Comparison of ENCODE assay signal across 8 mouse cellular contexts in the genomic region with DNA sequence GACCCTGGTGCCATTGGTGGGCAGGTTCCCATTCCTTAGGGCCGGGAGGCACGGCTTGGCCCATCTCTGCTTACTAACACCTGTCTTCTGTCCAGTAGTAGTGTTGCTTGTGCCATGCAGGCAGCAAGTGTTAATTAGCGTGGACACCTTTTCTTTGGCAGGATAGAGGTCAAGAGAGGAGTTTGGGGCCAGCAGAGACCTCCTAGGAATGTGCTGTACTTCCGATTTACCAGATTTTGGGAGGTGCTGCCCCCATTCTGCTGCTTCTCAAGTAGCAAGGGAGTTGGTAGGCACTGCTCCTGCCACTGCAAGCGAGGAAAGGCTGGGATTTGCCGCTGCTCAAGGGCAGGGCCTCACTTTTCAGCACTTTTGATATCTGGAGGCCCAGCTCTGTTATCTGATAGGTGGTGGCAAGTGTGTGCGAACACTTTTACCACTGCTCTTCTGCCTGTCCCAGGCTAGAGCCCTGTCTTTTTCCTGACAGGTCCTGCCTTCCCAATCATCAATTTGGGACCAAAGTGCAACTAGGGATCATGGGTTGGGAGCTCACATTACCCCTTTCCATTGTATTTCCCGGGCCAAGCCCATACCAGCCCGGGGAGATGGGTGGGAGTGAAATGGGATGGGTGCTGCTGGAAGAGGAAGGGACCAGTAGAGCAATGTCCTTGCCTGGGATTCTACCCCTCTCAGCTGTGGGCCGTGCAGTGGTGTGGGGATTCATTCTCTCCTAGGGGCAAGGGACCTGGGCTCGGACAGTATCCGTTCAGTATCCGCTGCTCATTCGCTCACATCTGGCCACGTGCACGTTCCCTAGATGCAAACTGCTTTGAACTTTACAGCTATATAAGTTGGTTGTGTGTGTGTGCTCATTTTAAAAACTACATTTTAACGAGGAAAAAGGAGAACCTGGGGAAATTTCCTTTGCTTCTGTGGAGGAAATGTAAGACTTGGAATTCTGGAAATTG. TPM values are rescaled to one million over a fixed set of nuclear protein-coding genes. Genes with fewer than 3 reads are reported as not detected.
DNase-seq lines count a peak whose midpoint lies in the region; ATAC-seq and TF ChIP-seq lines count a peak whose summit lies in the region.

No protein-coding gene starts in this region.

- H3K9ac ChIP-seq in embryonic facial prominence, embryonic 15.5 days = peak overlapping the region; percentile 26; the same call in 1 of the 2 replicates
- H3K9ac ChIP-seq in intestine, embryonic 16.5 days (ENCODE audit: low read depth, low read length) = peak overlapping the region; percentile 67

- H3K4me1 ChIP-seq in embryonic facial prominence, embryonic 15.5 days = peaks cover 29% of the 10 kb centered on the region
- peaks cover 34% of the 10 kb centered on the region for H3K4me1 ChIP-seq in intestine, embryonic 16.5 days (ENCODE audit: control insufficient read depth, insufficient read depth, low read length)

- no peak for ATAC-seq in embryonic facial prominence, embryonic 15.5 days (ENCODE audit: insufficient number of reproducible peaks, low FRiP score, low TSS enrichment, low read depth)
- no peak for ATAC-seq in intestine, embryonic 16.5 days
- ATAC-seq in frontal cortex, adult (ENCODE audit: low TSS enrichment) = no peak

- peak overlapping the region; percentile 84 for H3K4me3 ChIP-seq in embryonic facial prominence, embryonic 15.5 days (replicated peaks)
- H3K4me3 ChIP-seq in intestine, embryonic 16.5 days (ENCODE audit: low read length) = peak overlapping the region; percentile 86
- peak overlapping the region; percentile 77 for H3K4me3 ChIP-seq in myocyte

- H3K9me3 ChIP-seq in embryonic facial prominence, embryonic 15.5 days (replicated peaks) = no peaks in the 10 kb centered on the region
- no peaks in the 10 kb centered on the region for H3K9me3 ChIP-seq in intestine, embryonic 16.5 days (ENCODE audit: control insufficient read depth, low read length)

- DNase-seq in kidney, postnatal 10 days = peak; percentile 5
- no peak for DNase-seq in kidney, adult 11 months
- no peak for DNase-seq in thymus, adult 18-20 months
- no peak for DNase-seq in kidney, postnatal 36 days

- no peak overlapping the region for H3ac ChIP-seq in myocyte (ENCODE audit: control insufficient read depth, insufficient read length)

- peaks cover 7% of the 10 kb centered on the region for H3K79me2 ChIP-seq in myocyte (ENCODE audit: control insufficient read depth, insufficient read depth)

- peaks cover 56% of the 10 kb centered on the region for H3K36me3 ChIP-seq in embryonic facial prominence, embryonic 15.5 days
- peaks cover 20% of the 10 kb centered on the region; the same call in 1 of the 2 replicates for H3K36me3 ChIP-seq in intestine, embryonic 16.5 days (ENCODE audit: control insufficient read depth, insufficient read depth, low read length)
- no peaks in the 10 kb centered on the region for H3K36me3 ChIP-seq in myocyte (ENCODE audit: control insufficient read depth, insufficient read depth)

- 45% methylated on average over 17 of the region's 17 CpGs for WGBS in embryonic facial prominence, embryonic 15.5 days
- 44% methylated on average over 17 of the region's 17 CpGs for WGBS in intestine, embryonic 16.5 days

- H3K27ac ChIP-seq in embryonic facial prominence, embryonic 15.5 days (replicated peaks) = peak overlapping the region; percentile 80
- H3K27ac ChIP-seq in intestine, embryonic 16.5 days (ENCODE audit: low read length) = peak overlapping the region; percentile 87

- no peak for TF ChIP-seq POLR2A in myocyte (IDR thresholded peaks at IDR 0.05; ENCODE audit: insufficient read length, low read depth)

- no peaks in the 10 kb centered on the region for H3K27me3 ChIP-seq in embryonic facial prominence, embryonic 15.5 days
- H3K27me3 ChIP-seq in intestine, embryonic 16.5 days (replicated peaks; ENCODE audit: control insufficient read depth, insufficient read depth, low read length) = no peaks in the 10 kb centered on the region
- H3K27me3 ChIP-seq in myocyte (ENCODE audit: control insufficient read depth, insufficient read depth, insufficient read length) = no peaks in the 10 kb centered on the region

- peak overlapping the region; percentile 83 for H3K4me2 ChIP-seq in embryonic facial prominence, embryonic 15.5 days (replicated peaks)
- H3K4me2 ChIP-seq in intestine, embryonic 16.5 days (ENCODE audit: low read depth, low read length) = peak overlapping the region; percentile 84
- peak overlapping the region; percentile 88 for H3K4me2 ChIP-seq in myocyte (ENCODE audit: low read depth)

TF ChIP-seq in myocyte, 11 proteins besides CTCF, POLR2A, EP300 and RAD21:
- no peak for TF ChIP-seq USF1 (IDR thresholded peaks at IDR 0.05; ENCODE audit: low read depth)
- no peak for TF ChIP-seq TCF3 (IDR thresholded peaks at IDR 0.05; ENCODE audit: insufficient read length, low read depth)
- TF ChIP-seq MYOD1 (IDR thresholded peaks at IDR 0.05; ENCODE audit: control insufficient read depth in 1 of 3, insufficient read length in 2 of 3, low read depth in 2 of 3) = no peak
- no peak for TF ChIP-seq E2F4 (IDR thresholded peaks at IDR 0.05; ENCODE audit: insufficient read depth)
- no peak for TF ChIP-seq REST (IDR thresholded peaks at IDR 0.05; ENCODE audit: insufficient read depth, insufficient read length)
- no peak for TF ChIP-seq SRF (IDR thresholded peaks at IDR 0.05; ENCODE audit: control insufficient read depth, insufficient read length, low read depth)
- no peak for TF ChIP-seq CEBPB (IDR thresholded peaks at IDR 0.05; ENCODE audit: insufficient read depth, poor library complexity, severe bottlenecking)
- TF ChIP-seq TCF12 (IDR thresholded peaks at IDR 0.05; ENCODE audit: insufficient read depth, poor library complexity, severe bottlenecking) = no peak
- TF ChIP-seq POLR2AphosphoS2 (IDR thresholded peaks at IDR 0.05; ENCODE audit: insufficient read length, low read depth) = no peak
- no peak for TF ChIP-seq MAX (IDR thresholded peaks at IDR 0.05; ENCODE audit: low read depth)
- no peak for TF ChIP-seq MYOG (IDR thresholded peaks at IDR 0.05; ENCODE audit: control insufficient read depth in 1 of 3, insufficient read depth in 1 of 3, insufficient read length in 2 of 3, low read depth in 2 of 3)

RNA-seq across cellular contexts. Expression of a gene that starts 1.2 kb away (rescaled TPM):
- polyA plus RNA-seq in embryonic facial prominence, embryonic 15.5 days (2015; fragmentation: Nextera tagmentation; extraction: Ambion mirVana) = 38.4 and 40.5 TPM in 2 replicates
- polyA plus RNA-seq in intestine, embryonic 16.5 days (2015; fragmentation: Nextera tagmentation; extraction: Ambion mirVana) = 105 and 115 TPM in 2 replicates
- polyA plus RNA-seq in myocyte (2012; fragmentation: generic; extraction: Trizol) = 32.0 TPM

RNA-seq across cellular contexts. Expression of a gene that starts 5.1 kb away (rescaled TPM):
- polyA plus RNA-seq in embryonic facial prominence, embryonic 15.5 days (2015; fragmentation: Nextera tagmentation; extraction: Ambion mirVana) = 4.0 and 5.0 TPM in 2 replicates
- 3.2 and 4.2 TPM in 2 replicates for polyA plus RNA-seq in intestine, embryonic 16.5 days (2015; fragmentation: Nextera tagmentation; extraction: Ambion mirVana)
- 1.8 TPM for polyA plus RNA-seq in myocyte (2012; fragmentation: generic; extraction: Trizol)

RNA-seq across cellular contexts. Expression of a gene that starts 32.4 kb away (rescaled TPM):
- polyA plus RNA-seq in embryonic facial prominence, embryonic 15.5 days (2015; fragmentation: Nextera tagmentation; extraction: Ambion mirVana) = 3.1 and 3.5 TPM in 2 replicates
- 1.8 and 2.0 TPM in 2 replicates for polyA plus RNA-seq in intestine, embryonic 16.5 days (2015; fragmentation: Nextera tagmentation; extraction: Ambion mirVana)
- 0.65 TPM for polyA plus RNA-seq in myocyte (2012; fragmentation: generic; extraction: Trizol)

RNA-seq across cellular contexts. Expression of a gene that starts 35.3 kb away (rescaled TPM):
- polyA plus RNA-seq in embryonic facial prominence, embryonic 15.5 days (2015; fragmentation: Nextera tagmentation; extraction: Ambion mirVana) = 28.7 and 34.9 TPM in 2 replicates
- polyA plus RNA-seq in intestine, embryonic 16.5 days (2015; fragmentation: Nextera tagmentation; extraction: Ambion mirVana) = 20.3 and 22.3 TPM in 2 replicates
- polyA plus RNA-seq in myocyte (2012; fragmentation: generic; extraction: Trizol) = 33.4 TPM

RNA-seq across cellular contexts. Expression of a gene that starts 45.6 kb away (rescaled TPM):
- 67.9 and 68.7 TPM in 2 replicates for polyA plus RNA-seq in embryonic facial prominence, embryonic 15.5 days (2015; fragmentation: Nextera tagmentation; extraction: Ambion mirVana)
- 37.1 and 40.5 TPM in 2 replicates for polyA plus RNA-seq in intestine, embryonic 16.5 days (2015; fragmentation: Nextera tagmentation; extraction: Ambion mirVana)
- polyA plus RNA-seq in myocyte (2012; fragmentation: generic; extraction: Trizol) = 34.4 TPM
